Mouse (Mus musculus) lung, embryonic 14.5 days (tissue): Measurements from ENCODE around the gene Olfr93. TPM values are rescaled to one million over a fixed set of nuclear protein-coding genes. Genes with fewer than 3 reads are reported as not detected.

Source experiments
- ATAC-seq: fragments of 200-750 bp; cut with Nextera tagmentation; 2 replicates; pipeline ENCODE4 v1.8.0; 2017; ENCODE audit warnings: mild to moderate bottlenecking, moderate TSS enrichment, moderate library complexity; ENCODE audit not compliant: insufficient read depth
- DNase-seq: peaks from one replicate; pipeline ENCODE4 v3.0.0-alpha.2; 2015
- H3K27ac ChIP-seq: fragments of 300-500 bp; sonication (generic); 2 replicates; pipeline ENCODE4 v1.5.1; 2014; ENCODE audit warnings: low read depth, mild to moderate bottlenecking, moderate library complexity
- H3K27me3 ChIP-seq: fragments of 300-500 bp; sonication (generic); 2 replicates; pipeline ENCODE4 v1.6.1; 2014; ENCODE audit warnings: low read length, control low read depth; ENCODE audit not compliant: insufficient read depth
- H3K36me3 ChIP-seq: fragments of 300-500 bp; sonication (generic); 2 replicates; pipeline ENCODE4 v1.6.1; 2014; ENCODE audit warnings: control low read depth; ENCODE audit not compliant: insufficient read depth
- H3K4me1 ChIP-seq: fragments of 300-500 bp; sonication (generic); 2 replicates; pipeline ENCODE4 v1.6.1; 2014; ENCODE audit warnings: antibody characterized with exemption, control low read depth; ENCODE audit not compliant: insufficient read depth
- H3K4me2 ChIP-seq: fragments of 300-500 bp; sonication (generic); 2 replicates; pipeline ENCODE4 v1.6.1; 2014; ENCODE audit warnings: mild to moderate bottlenecking
- H3K4me3 ChIP-seq: fragments of 300-500 bp; sonication (generic); 2 replicates; pipeline ENCODE4 v1.5.1; 2014; ENCODE audit warnings: low read depth, low read length
- H3K9ac ChIP-seq: fragments of 300-500 bp; sonication (generic); 2 replicates; pipeline ENCODE4 v1.6.1; 2014
- H3K9me3 ChIP-seq: fragments of 300-500 bp; sonication (generic); 2 replicates; pipeline ENCODE4 v1.6.1; 2016; ENCODE audit warnings: low read depth, low read length, control low read depth
- CTCF ChIP-seq: IDR thresholded peaks from 2 replicates; pipeline ENCODE4 v1.5.1; 2016; ENCODE audit warnings: antibody characterized with exemption, low read depth
- WGBS: fragments of 180-500 bp; shearing (Covaris S2); extraction: QIAGEN DNeasy Blood & Tissue Kit; methylation state at CpG from one replicate; pipeline ENCODE4 v1.1.7; 2014; 5-methylcytosine and 5-hydroxymethylcytosine counted together
- polyA plus RNA-seq: library from polyadenylated mRNA; unstranded; fragments of >200 nt; fragmentation: Nextera tagmentation; extraction: Ambion mirVana; gene quantifications from 2 replicates; pipeline ENCODE4 v1.2.1, GENCODE M21; 2014

The Olfr93 gene
- polyA plus RNA-seq: not detected in 2 replicates

GRCm38 (mm10) chr17:37161394-37161793, at the start of gene Olfr93:
Gene Olfr93, minus strand, starts transcription at chr17:37161494.
- no peak within 1 kb of the TSS for H3K4me3 ChIP-seq
- H3K4me1 ChIP-seq: no peaks in the 10 kb centered on the region
- ATAC-seq: no peak
- H3K27me3 ChIP-seq: no peaks in the 10 kb centered on the region
- H3K4me2 ChIP-seq: no peak within 1 kb of the TSS
- DNase-seq: no peak
- TF ChIP-seq CTCF: no peak
- H3K9ac ChIP-seq: no peak within 1 kb of the TSS
- H3K36me3 ChIP-seq: no peaks in the 10 kb centered on the region
- H3K27ac ChIP-seq: no peak within 1 kb of the TSS
- no peaks in the 10 kb centered on the region for H3K9me3 ChIP-seq

GRCm38 (mm10) chr17:37203917-37204236, 42.6 kb upstream of the Olfr93 start:
- Histone ChIP-seq H3K36me3 (no peaks in the 10 kb centered on the region), H3K4me1 (no peaks in the 10 kb centered on the region), H3K4me3 (no peak overlapping the region), H3K27me3 (0 out of 2 replicates have a peak, but pooled peaks cover 5% of the 10 kb centered on the region), H3K9me3 (no peaks in the 10 kb centered on the region), H3K27ac (no peak overlapping the region), H3K4me2 (no peak overlapping the region), H3K9ac (no peak overlapping the region)
- no peak for TF ChIP-seq CTCF
- DNase-seq (no peak), ATAC-seq (peak; percentile 41; the same call in 1 of the 2 replicates)
- WGBS: 20% methylated on average over 3 of the region's 3 CpGs

- 1% methylated on average over 4 of the region's 4 CpGs for WGBS
- peak; percentile 94 for DNase-seq
- H3K27me3 ChIP-seq: 0 out of 2 replicates have a peak, but pooled peaks cover 5% of the 10 kb centered on the region
These were observed 42.1 kb upstream of the Olfr93 start for GRCm38 (mm10) chr17:37203206-37203916.

GRCm38 (mm10) chr17:37200894-37201293, 39.6 kb upstream of the Olfr93 start, which contains the start of gene Olfr94:
Gene Olfr94, minus strand, starts transcription at chr17:37200994.
- Histone ChIP-seq H3K4me2 (no peak within 1 kb of the TSS), H3K27ac (no peak within 1 kb of the TSS), H3K4me1 (no peaks in the 10 kb centered on the region), H3K36me3 (no peaks in the 10 kb centered on the region), H3K9me3 (no peaks in the 10 kb centered on the region), H3K9ac (no peak within 1 kb of the TSS), H3K4me3 (no peak within 1 kb of the TSS), H3K27me3 (peaks cover 29% of the 10 kb centered on the region)
- WGBS: 78% methylated on average over 2 of the region's 2 CpGs
- no peak for DNase-seq
- no peak for ATAC-seq
- no peak for TF ChIP-seq CTCF

More at GRCm38 (mm10) chr17:37203206-37203916, 42.1 kb upstream of the Olfr93 start:
- peak; percentile 100 for TF ChIP-seq CTCF
- no peak overlapping the region for H3K4me2 ChIP-seq
- no peaks in the 10 kb centered on the region for H3K36me3 ChIP-seq
- no peak overlapping the region for H3K9ac ChIP-seq
- no peaks in the 10 kb centered on the region for H3K9me3 ChIP-seq
- no peak overlapping the region for H3K4me3 ChIP-seq
- H3K27ac ChIP-seq: no peak overlapping the region
- peak; percentile 86 for ATAC-seq
- no peaks in the 10 kb centered on the region for H3K4me1 ChIP-seq

- WGBS: under 1% methylated on average over 77 of the region's 77 CpGs
- peak; percentile 91 for ATAC-seq
- no peaks in the 10 kb centered on the region for H3K9me3 ChIP-seq
- no peaks in the 10 kb centered on the region for H3K4me1 ChIP-seq
- no peak overlapping the region for H3K27ac ChIP-seq
- H3K4me3 ChIP-seq: peak overlapping the region; percentile 44
- TF ChIP-seq CTCF: no peak
- H3K4me2 ChIP-seq: peak overlapping the region; percentile 87
- no peaks in the 10 kb centered on the region for H3K36me3 ChIP-seq
- DNase-seq: peak; percentile 69
- H3K27me3 ChIP-seq: peaks cover 33% of the 10 kb centered on the region
- peak overlapping the region; percentile 29 for H3K9ac ChIP-seq
These were observed 35.8 kb upstream of the Olfr93 start for GRCm38 (mm10) chr17:37196845-37197724.

GRCm38 (mm10) chr17:37194782-37195181, 33.5 kb upstream of the Olfr93 start:
- Histone ChIP-seq H3K9me3 (no peaks in the 10 kb centered on the region), H3K4me1 (no peaks in the 10 kb centered on the region), H3K36me3 (no peaks in the 10 kb centered on the region), H3K27ac (no peak overlapping the region), H3K4me2 (no peak overlapping the region), H3K9ac (no peak overlapping the region), H3K4me3 (no peak overlapping the region), H3K27me3 (peaks cover 28% of the 10 kb centered on the region)
- ATAC-seq (no peak), DNase-seq (no peak)
- 84% methylated on average over 5 of the region's 5 CpGs for WGBS
- no peak for TF ChIP-seq CTCF

GRCm38 (mm10) chr17:37193656-37194055, 32.4 kb upstream of the Olfr93 start, which contains the start of gene Ubd:
Gene Ubd, plus strand, starts transcription at chr17:37193892.
- Histone ChIP-seq H3K4me2 (no peak within 1 kb of the TSS), H3K4me3 (no peak within 1 kb of the TSS), H3K4me1 (no peaks in the 10 kb centered on the region), H3K27ac (no peak within 1 kb of the TSS), H3K9me3 (no peaks in the 10 kb centered on the region), H3K36me3 (no peaks in the 10 kb centered on the region), H3K9ac (no peak within 1 kb of the TSS), H3K27me3 (peaks cover 28% of the 10 kb centered on the region)
- ATAC-seq (no peak), DNase-seq (no peak)
- WGBS: 84% methylated on average over 2 of the region's 2 CpGs
- no peak for TF ChIP-seq CTCF
